Mouse (Mus musculus): ENCODE data around the gene Wdr89.

- no peak for TF ChIP-seq EP300 (IDR thresholded peaks at IDR 0.05; ENCODE audit: low read depth)
- no peak for TF ChIP-seq CTCF (IDR thresholded peaks at IDR 0.05; ENCODE audit: low read depth)
Measured at GRCm38 (mm10) chr12:75662376-75662775, 7.0 kb downstream of the Wdr89 start.
